8 mouse cellular contexts compared by ENCODE assay signal in the genomic region with DNA sequence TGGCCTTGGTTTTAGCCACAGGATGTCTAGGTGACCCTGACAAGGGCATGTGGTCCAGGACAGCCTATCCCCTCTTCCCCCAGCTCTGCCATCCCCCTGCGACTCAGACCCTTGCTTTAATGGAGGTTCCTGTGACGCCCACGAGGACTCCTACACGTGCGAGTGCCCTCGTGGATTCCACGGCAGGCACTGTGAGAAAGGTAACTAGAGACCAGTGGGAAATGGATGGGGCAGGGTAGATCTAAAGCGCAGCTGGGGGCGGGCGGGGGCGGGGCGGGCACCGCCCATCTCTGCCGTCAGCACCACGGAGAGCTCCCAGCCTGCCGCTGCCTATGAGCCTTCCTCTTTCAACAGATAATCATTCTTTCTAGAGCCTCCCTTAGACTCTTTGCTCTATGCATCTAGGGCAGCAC. TPM values are rescaled to one million over a fixed set of nuclear protein-coding genes. Genes with fewer than 3 reads are reported as not detected.
DNase-seq lines count a peak whose midpoint lies in the region; ATAC-seq and TF ChIP-seq lines count a peak whose summit lies in the region.

No protein-coding gene starts in this region.

- peak; percentile 81 for DNase-seq in lung, embryonic 14.5 days
- DNase-seq in lung, adult 18-20 months = no peak
- peak; percentile 47 for DNase-seq in adrenal gland, adult 2 months
- peak; percentile 41 for DNase-seq in forelimb bud, embryonic 11.5 days (ENCODE audit: low read depth, low spot score)
- DNase-seq in lung, postnatal 10 days = peak; percentile 24
- DNase-seq in thymus, postnatal 0 days (ENCODE audit: low spot score) = peak; percentile 58
- no peak for DNase-seq in layer of hippocampus, postnatal 14 days (ENCODE audit: low spot score in 2 of 2)
- no peak for DNase-seq in gastrocnemius, adult 8-10 months (ENCODE audit: low spot score in 2 of 2)

- H3K4me1 ChIP-seq in lung, embryonic 14.5 days (ENCODE audit: insufficient read depth) = no peaks in the 10 kb centered on the region

- H3K36me3 ChIP-seq in lung, embryonic 14.5 days (ENCODE audit: insufficient read depth) = peaks cover 37% of the 10 kb centered on the region

- no peak overlapping the region for H3K9ac ChIP-seq in lung, embryonic 14.5 days

- peak; percentile 53; the same call in 1 of the 2 replicates for ATAC-seq in lung, embryonic 14.5 days (ENCODE audit: insufficient read depth)

- H3K4me3 ChIP-seq in lung, embryonic 14.5 days (ENCODE audit: low read depth, low read length) = no peak overlapping the region

- no peak overlapping the region for H3K27ac ChIP-seq in lung, embryonic 14.5 days (ENCODE audit: low read depth)

- TF ChIP-seq CTCF in lung, embryonic 14.5 days (IDR thresholded peaks at IDR 0.05; ENCODE audit: low read depth) = no peak

- 4% methylated on average over 16 of the region's 16 CpGs for WGBS in lung, embryonic 14.5 days

- no peaks in the 10 kb centered on the region for H3K9me3 ChIP-seq in lung, embryonic 14.5 days (ENCODE audit: low read depth, low read length)

- H3K27me3 ChIP-seq in lung, embryonic 14.5 days (ENCODE audit: insufficient read depth, low read length) = no peaks in the 10 kb centered on the region

- H3K4me2 ChIP-seq in lung, embryonic 14.5 days = no peak overlapping the region

RNA-seq across cellular contexts. Expression of gene Mterf4, which starts 33.3 kb away (rescaled TPM):
- polyA plus RNA-seq in lung, embryonic 14.5 days (2014; fragmentation: Nextera tagmentation; extraction: Ambion mirVana) = 27.1 and 28.2 TPM in 2 replicates
- 10 to 100 TPM; 25.8 to 28.7 TPM for total RNA-seq in adrenal gland, adult 2 months (2021)
- polyA plus RNA-seq in adrenal gland, adult 2 months (2012; rRNA removed) = 7.2 and 9.0 TPM in 2 replicates
- polyA plus RNA-seq in thymus, postnatal 0 days (2015; fragmentation: Nextera tagmentation; extraction: Ambion mirVana) = 20.1 and 21.5 TPM in 2 replicates
- 10 to 100 TPM; 20.6 to 23.4 TPM for total RNA-seq in layer of hippocampus, postnatal 14 days (2021)
- 10 to 100 TPM; 10.7 to 13.5 (median 11.6) TPM for total RNA-seq in gastrocnemius, adult 8-10 months (2022)

RNA-seq across cellular contexts. Expression of gene Sned1, which starts 36.8 kb away (rescaled TPM):
- 27.8 and 30.1 TPM in 2 replicates for polyA plus RNA-seq in lung, embryonic 14.5 days (2014; fragmentation: Nextera tagmentation; extraction: Ambion mirVana)
- total RNA-seq in adrenal gland, adult 2 months (2021) = 10 to 100 TPM; 13.8 to 18.6 TPM
- 30.9 and 34.9 TPM in 2 replicates for polyA plus RNA-seq in adrenal gland, adult 2 months (2012; rRNA removed)
- 0.57 and 0.78 TPM in 2 replicates for polyA plus RNA-seq in thymus, postnatal 0 days (2015; fragmentation: Nextera tagmentation; extraction: Ambion mirVana)
- total RNA-seq in layer of hippocampus, postnatal 14 days (2021) = 1 to 10 TPM; 5.7 to 8.5 TPM
- 1 to 10 TPM; 3.0 to 3.8 (median 3.5) TPM for total RNA-seq in gastrocnemius, adult 8-10 months (2022)

Comparison
In these comparisons a context has a peak if more than half of its experiments do, and no peak if none do; other contexts are left out.
1. DNase-seq: peak in lung, embryonic 14.5 days (single experiment), adrenal gland, adult 2 months (single experiment), forelimb bud, embryonic 11.5 days (single experiment), lung, postnatal 10 days (single experiment) and thymus, postnatal 0 days (single experiment); none in lung, adult 18-20 months (0 of 2), layer of hippocampus, postnatal 14 days (0 of 2) and gastrocnemius, adult 8-10 months (0 of 2).